Mouse (Mus musculus) bone marrow, adult 2 months (tissue): ENCODE results near the gene Gm10490.
A peak's percentile ranks its signal among the peaks of the same experiment; 100 is the strongest.

Experiments
- CTCF ChIP-seq: fragments of 200-500 bp; IDR thresholded peaks from 2 replicates; pipeline ENCODE4 v1.5.1; 2011; ENCODE audit warnings: low read length, control low read depth; ENCODE audit not compliant: control insufficient read depth, insufficient read depth
- POLR2A ChIP-seq: fragments of 200-500 bp; IDR thresholded peaks from 2 replicates; pipeline ENCODE4 v1.6.1; 2011; ENCODE audit warnings: low read depth, mild to moderate bottlenecking, control low read depth, low read length, borderline replicate concordance; ENCODE audit not compliant: control insufficient read depth

DNA sequence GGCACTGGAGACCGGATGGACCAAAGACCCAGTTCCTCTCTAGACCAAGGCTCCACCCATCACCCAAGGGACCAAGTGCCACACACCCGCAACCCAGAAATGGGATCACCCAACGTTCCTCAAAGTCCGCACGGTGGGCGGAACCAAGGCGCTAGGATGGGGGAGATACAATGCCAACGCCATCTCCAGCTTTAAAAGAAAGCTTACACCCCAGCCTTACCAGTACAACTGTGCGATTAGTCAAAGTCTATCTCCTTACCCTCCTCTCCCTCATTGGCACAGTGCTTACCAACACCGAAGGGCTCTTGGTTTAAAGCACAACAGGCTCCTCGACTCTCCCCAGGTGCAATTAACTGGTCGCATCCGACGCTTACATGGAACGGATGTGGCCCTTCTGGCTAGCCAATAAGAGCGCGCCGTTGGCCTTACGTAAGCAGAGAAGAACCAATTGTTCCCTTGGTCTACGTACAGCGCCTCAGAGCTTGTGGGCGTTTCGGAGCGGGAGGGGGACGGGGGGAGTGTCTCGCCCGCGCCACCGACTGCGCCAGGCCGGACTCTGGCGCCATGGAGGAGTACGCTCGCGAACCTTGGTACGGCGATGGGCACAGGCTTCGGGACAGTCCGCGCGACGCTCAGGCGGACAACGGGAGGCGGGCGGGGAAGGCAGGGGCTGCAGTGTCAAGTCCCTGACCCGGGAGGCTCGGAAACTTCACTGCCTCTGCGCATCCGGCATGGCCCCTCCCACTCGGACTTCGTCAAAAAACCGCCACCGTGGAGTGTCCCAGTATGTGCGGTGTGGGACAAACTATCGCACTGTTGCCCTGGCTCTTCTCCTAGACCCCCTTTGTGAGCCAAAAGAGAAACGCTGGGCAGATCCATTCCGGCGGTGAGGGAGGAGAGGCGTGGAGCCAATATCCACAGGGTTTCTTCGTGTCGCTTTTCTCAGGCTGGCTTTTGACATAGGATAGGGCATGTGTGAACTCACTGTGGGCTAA is 10.2 kb upstream of the Gm10490 start, which contains the start of the genes Pqbp1 and Timm17b:
- no peak for TF ChIP-seq CTCF
- TF ChIP-seq POLR2A = peak; percentile 71; the same call in 1 of the 2 replicates
